Comparison of ENCODE assay signal across 14 mouse cellular contexts in genomic region chr14:121186402-121186894, GRCm38 (mm10).
"Had no signal": no experiment of that assay in that cellular context is flagged by ENCODE, and none has a peak within 500 bp of the region (broad histone marks: within the 10 kb centered on the region; RNA-seq: fewer than 3 reads in every experiment).

No protein-coding gene starts in this region.

- H3K4me2 ChIP-seq: kidney, embryonic 15.5 days; liver, embryonic 12.5 days; lung, embryonic 14.5 days had no signal

- DNase-seq: kidney, adult 2 months; kidney, postnatal 36 days; layer of hippocampus, adult 9-11 months; layer of hippocampus, postnatal 36 days; lung, embryonic 14.5 days; lung, postnatal 14 days; midbrain, embryonic 14.5 days; retina, postnatal 1 day; right cerebral cortex, postnatal 14 days; thymus, postnatal 36 days had no signal

- H3K27me3 ChIP-seq: kidney, embryonic 15.5 days; liver, embryonic 12.5 days had no signal

- H3K27ac ChIP-seq: kidney, embryonic 15.5 days; liver, embryonic 12.5 days; midbrain, embryonic 10.5 days had no signal

- ATAC-seq: liver, embryonic 12.5 days had no signal

- H3K9ac ChIP-seq: kidney, embryonic 15.5 days; liver, embryonic 12.5 days; lung, embryonic 14.5 days had no signal

- H3K4me3 ChIP-seq: kidney, embryonic 15.5 days; liver, embryonic 12.5 days; midbrain, embryonic 10.5 days; myocyte had no signal

- H3K36me3 ChIP-seq: liver, embryonic 12.5 days had no signal

- H3K9me3 ChIP-seq: kidney, embryonic 15.5 days; liver, embryonic 12.5 days; midbrain, embryonic 10.5 days had no signal
